Mouse (Mus musculus) right cerebral cortex, postnatal 14 days (tissue): ENCODE results near the gene Ywhag.
A peak's percentile ranks its signal among the peaks of the same experiment; 100 is the strongest.

Source experiments
- DNase-seq: peaks from one replicate; pipeline ENCODE4 v3.0.0; 2022

The Ywhag gene

GRCm38 (mm10) chr5:135934481-135935175, at the start of gene Ywhag:
TSS of gene Ywhag (minus strand) at chr5:135934616.
- peak; percentile 96 for DNase-seq

GRCm38 (mm10) chr5:135982398-135982797, 48.0 kb upstream of the Ywhag start:
- DNase-seq = no peak

- no peak for DNase-seq
Measured at GRCm38 (mm10) chr5:135979904-135980303, 45.5 kb upstream of the Ywhag start, which contains the start of gene Zp3. TSS of gene Zp3 (plus strand) at chr5:135980099.

GRCm38 (mm10) chr5:135979381-135979780, 45.0 kb upstream of the Ywhag start:
- no peak for DNase-seq

- no peak for DNase-seq
Measured at GRCm38 (mm10) chr5:135975893-135976668, 41.7 kb upstream of the Ywhag start.

GRCm38 (mm10) chr5:135974365-135974764, 39.9 kb upstream of the Ywhag start, which contains the start of gene Ssc4d:
TSS of gene Ssc4d (minus strand) at chr5:135974531.
- DNase-seq = no peak

GRCm38 (mm10) chr5:135971876-135972275, 37.5 kb upstream of the Ywhag start:
- DNase-seq = no peak

- no peak for DNase-seq
Measured at GRCm38 (mm10) chr5:135970247-135970646, 35.8 kb upstream of the Ywhag start.

GRCm38 (mm10) chr5:135968781-135969180, 34.4 kb upstream of the Ywhag start:
- DNase-seq = peak; percentile 46

- DNase-seq = no peak
Measured at GRCm38 (mm10) chr5:135966866-135967265, 32.5 kb upstream of the Ywhag start.

GRCm38 (mm10) chr5:135965501-135965930, 31.1 kb upstream of the Ywhag start:
- peak; percentile 26 for DNase-seq

GRCm38 (mm10) chr5:135963280-135963627, 28.8 kb upstream of the Ywhag start:
- DNase-seq = no peak

GRCm38 (mm10) chr5:135962492-135963279, 28.3 kb upstream of the Ywhag start:
- DNase-seq = peak; percentile 94

GRCm38 (mm10) chr5:135962125-135962491, 27.7 kb upstream of the Ywhag start:
- DNase-seq = no peak

GRCm38 (mm10) chr5:135960909-135961635, 26.7 kb upstream of the Ywhag start:
- no peak for DNase-seq

GRCm38 (mm10) chr5:135959911-135960310, 25.5 kb upstream of the Ywhag start:
- no peak for DNase-seq

- no peak for DNase-seq
Measured at GRCm38 (mm10) chr5:135958367-135958766, 24.0 kb upstream of the Ywhag start.

- peak; percentile 89 for DNase-seq
Measured at GRCm38 (mm10) chr5:135957207-135957974, 23.0 kb upstream of the Ywhag start.

GRCm38 (mm10) chr5:135956300-135957206, 22.1 kb upstream of the Ywhag start:
- no peak for DNase-seq

- no peak for DNase-seq
Measured at GRCm38 (mm10) chr5:135952830-135953229, 18.4 kb upstream of the Ywhag start.

GRCm38 (mm10) chr5:135951660-135952059, 17.2 kb upstream of the Ywhag start:
- no peak for DNase-seq
